ENCODE assay signal across 19 mouse cellular contexts in the genomic region with DNA sequence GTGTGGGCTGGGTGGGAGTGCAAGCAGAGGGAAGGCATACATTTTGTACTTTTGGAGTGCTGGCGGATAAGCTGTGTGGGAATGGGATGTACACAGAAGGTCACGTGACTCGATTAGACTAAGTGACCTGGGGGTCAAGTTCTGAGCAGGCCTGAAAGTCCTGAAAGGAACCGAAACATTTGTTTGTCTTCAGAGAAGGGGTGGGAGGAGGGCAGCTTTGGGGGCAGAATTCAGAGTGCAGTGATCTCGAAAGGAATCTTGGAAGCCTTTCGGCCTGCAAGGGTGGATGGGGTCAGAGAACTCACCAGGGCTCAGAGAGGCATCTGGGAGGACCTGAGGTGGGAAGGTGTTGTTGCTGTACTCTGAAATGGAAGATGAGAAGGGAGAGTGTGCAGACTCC. TPM values are rescaled to one million over a fixed set of nuclear protein-coding genes. Genes with fewer than 3 reads are reported as not detected.
DNase-seq lines count a peak whose midpoint lies in the region; ATAC-seq lines count a peak whose summit lies in the region.
"Had no signal": no experiment of that assay in that cellular context is flagged by ENCODE, and none has a peak within 500 bp of the region (broad histone marks: within the 10 kb centered on the region; RNA-seq: fewer than 3 reads in every experiment).

No protein-coding gene starts in this region.

- peak; percentile 71 for DNase-seq in kidney, adult 18-20 months
- DNase-seq in kidney, postnatal 10 days: peak; percentile 60
- peak; percentile 77 for DNase-seq in yolk sac, embryonic 10.5 days (ENCODE audit: low spot score)
- DNase-seq in T-cell, adult 2 months (ENCODE audit: low spot score): no peak
- no peak for DNase-seq in heart, adult 18-20 months
- DNase-seq: adrenal gland, postnatal 25 days; cerebellum, adult 18-20 months; heart, postnatal 14 days; lung, postnatal 36 days; retina, postnatal 1 day had no signal

- no peak for ATAC-seq in liver, embryonic 15.5 days (ENCODE audit: insufficient read depth)
- ATAC-seq in liver, embryonic 12.5 days: no peak
- ATAC-seq: forebrain, embryonic 15.5 days had no signal

- H3K4me3 ChIP-seq in liver, embryonic 15.5 days (replicated peaks): no peak overlapping the region
- H3K4me3 ChIP-seq in liver, embryonic 12.5 days: no peak overlapping the region
- H3K4me3 ChIP-seq: embryonic facial prominence, embryonic 12.5 days; forebrain, embryonic 15.5 days; limb, embryonic 15.5 days; myocyte; stomach, embryonic 15.5 days had no signal

- H3K27me3 ChIP-seq in liver, embryonic 15.5 days: no peaks in the 10 kb centered on the region
- no peaks in the 10 kb centered on the region for H3K27me3 ChIP-seq in liver, embryonic 12.5 days (replicated peaks)
- H3K27me3 ChIP-seq: embryonic facial prominence, embryonic 12.5 days; forebrain, embryonic 15.5 days; limb, embryonic 15.5 days; stomach, embryonic 15.5 days had no signal

- H3K4me2 ChIP-seq in liver, embryonic 15.5 days: no peak overlapping the region
- H3K4me2 ChIP-seq in liver, embryonic 12.5 days: no peak overlapping the region
- H3K4me2 ChIP-seq: embryonic facial prominence, embryonic 12.5 days; forebrain, embryonic 15.5 days; heart, embryonic 11.5 days; hindbrain, embryonic 14.5 days; limb, embryonic 15.5 days; stomach, embryonic 15.5 days had no signal

- no peaks in the 10 kb centered on the region for H3K36me3 ChIP-seq in liver, embryonic 15.5 days (replicated peaks)
- no peaks in the 10 kb centered on the region for H3K36me3 ChIP-seq in liver, embryonic 12.5 days
- H3K36me3 ChIP-seq: embryonic facial prominence, embryonic 12.5 days; forebrain, embryonic 15.5 days; limb, embryonic 15.5 days; stomach, embryonic 15.5 days had no signal

- no peak overlapping the region for H3K9ac ChIP-seq in liver, embryonic 15.5 days
- H3K9ac ChIP-seq in liver, embryonic 12.5 days: no peak overlapping the region
- H3K9ac ChIP-seq: embryonic facial prominence, embryonic 12.5 days; forebrain, embryonic 15.5 days; hindbrain, embryonic 14.5 days; limb, embryonic 15.5 days; stomach, embryonic 15.5 days had no signal

- H3K4me1 ChIP-seq in liver, embryonic 15.5 days (replicated peaks): peaks cover 13% of the 10 kb centered on the region; the same call in 1 of the 2 replicates
- H3K4me1 ChIP-seq in liver, embryonic 12.5 days: 0 out of 2 replicates have a peak, but pooled peaks cover 3% of the 10 kb centered on the region
- H3K4me1 ChIP-seq: embryonic facial prominence, embryonic 12.5 days; forebrain, embryonic 15.5 days; limb, embryonic 15.5 days; stomach, embryonic 15.5 days had no signal

- H3K27ac ChIP-seq in liver, embryonic 15.5 days (replicated peaks): peak overlapping the region; percentile 59
- H3K27ac ChIP-seq in liver, embryonic 12.5 days: no peak overlapping the region
- H3K27ac ChIP-seq: embryonic facial prominence, embryonic 12.5 days; forebrain, embryonic 15.5 days; hindbrain, embryonic 14.5 days; limb, embryonic 15.5 days had no signal

- H3K9me3 ChIP-seq in liver, embryonic 15.5 days (replicated peaks): no peaks in the 10 kb centered on the region
- no peaks in the 10 kb centered on the region for H3K9me3 ChIP-seq in liver, embryonic 12.5 days (replicated peaks)
- H3K9me3 ChIP-seq: embryonic facial prominence, embryonic 12.5 days; forebrain, embryonic 15.5 days; limb, embryonic 15.5 days; stomach, embryonic 15.5 days had no signal

- 53% methylated on average over 6 of the region's 6 CpGs for WGBS in liver, embryonic 15.5 days (ENCODE audit: insufficient replicate concordance)
- WGBS in liver, embryonic 12.5 days (ENCODE audit: insufficient replicate concordance): 59% methylated on average over 6 of the region's 6 CpGs

RNA-seq across cellular contexts. Expression of a gene that starts 14.2 kb away (rescaled TPM):
- polyA plus RNA-seq in liver, embryonic 15.5 days (2015; fragmentation: Nextera tagmentation; extraction: Ambion mirVana): 2.1 and 4.3 TPM in 2 replicates
- polyA plus RNA-seq in liver, embryonic 12.5 days (2016; fragmentation: Nextera tagmentation; extraction: Ambion mirVana): 0.32 and 0.41 TPM in 2 replicates
- total RNA-seq in heart, adult 18-20 months (2021): not detected

RNA-seq across cellular contexts. Expression of a gene that starts 47.6 kb away (rescaled TPM):
- polyA plus RNA-seq in liver, embryonic 15.5 days (2015; fragmentation: Nextera tagmentation; extraction: Ambion mirVana): 7.0 TPM in 2 replicates
- polyA plus RNA-seq in liver, embryonic 12.5 days (2016; fragmentation: Nextera tagmentation; extraction: Ambion mirVana): 11.2 and 12.8 TPM in 2 replicates
- 100 to 1,000 TPM; 115 to 119 TPM for total RNA-seq in heart, adult 18-20 months (2021)

RNA-seq across cellular contexts. Expression of a gene that starts 47.9 kb away (rescaled TPM):
- polyA plus RNA-seq in liver, embryonic 15.5 days (2015; fragmentation: Nextera tagmentation; extraction: Ambion mirVana): 2.7 and 3.0 TPM in 2 replicates
- polyA plus RNA-seq in liver, embryonic 12.5 days (2016; fragmentation: Nextera tagmentation; extraction: Ambion mirVana): 4.4 and 5.2 TPM in 2 replicates
- total RNA-seq in heart, adult 18-20 months (2021): 1 to 10 TPM; 2.2 to 3.3 TPM

Comparison
In these comparisons a context has a peak if more than half of its experiments do, and no peak if none do; other contexts are left out.
1. DNase-seq: peak in kidney, adult 18-20 months (single experiment), kidney, postnatal 10 days (single experiment) and yolk sac, embryonic 10.5 days (single experiment); none in T-cell, adult 2 months (single experiment) and heart, adult 18-20 months (0 of 2).